Mouse (Mus musculus) CH12.LX (cell line): ENCODE results near the gene Pias1. TPM values are rescaled to one million over a fixed set of nuclear protein-coding genes. Genes with fewer than 3 reads are reported as not detected.

Experiments
- DNase-seq: peaks from one replicate; pipeline ENCODE4 v3.0.0-alpha.2; 2013; ENCODE audit errors: extremely low read depth
- H3K27ac ChIP-seq: 2 replicates; pipeline ENCODE4 v1.5.1; 2012; ENCODE audit warnings: low read depth, mild to moderate bottlenecking, control low read depth, moderate library complexity; ENCODE audit not compliant: insufficient read depth
- H3K27me3 ChIP-seq: replicated peaks from 2 replicates; pipeline ENCODE3; 2012; ENCODE audit warnings: inconsistent platforms
- H3K36me3 ChIP-seq, 2 experiments: replicated peaks in 1 of 2; 2 replicates each; pipeline versions ENCODE3 to v1.6.1; 2012; ENCODE audit warnings: inconsistent platforms in 1 of 2, low read length in 1 of 2, mild to moderate bottlenecking in 1 of 2, mixed read lengths in 1 of 2, moderate library complexity in 1 of 2; ENCODE audit not compliant: control insufficient read depth in 1 of 2, insufficient read depth in 1 of 2
- H3K4me1 ChIP-seq, 2 experiments: 2 replicates each; pipeline ENCODE4 v1.6.1; 2012; ENCODE audit warnings: inconsistent platforms in 1 of 2, moderate library complexity in 1 of 2; ENCODE audit not compliant: insufficient read depth in 2 of 2, control insufficient read depth in 1 of 2
- H3K4me2 ChIP-seq: 2 replicates; pipeline ENCODE4 v1.6.1; 2012; ENCODE audit warnings: low read depth, mild to moderate bottlenecking, control low read depth; ENCODE audit not compliant: poor library complexity, insufficient read depth, severe bottlenecking
- H3K4me3 ChIP-seq, 3 experiments: fragments of 150-350 bp in 1 of 3; sonication (generic) in 1 of 3; replicated peaks in 1 of 3; 2 replicates each; pipeline versions ENCODE3 to v1.5.1; 2011 to 2012; ENCODE audit warnings: low read depth in 2 of 3, low read length in 2 of 3, mild to moderate bottlenecking in 2 of 3, moderate library complexity in 2 of 3, control low read depth in 1 of 3, improper control_type of control experiment in 1 of 3, inconsistent platforms in 1 of 3, mixed read lengths in 1 of 3; ENCODE audit not compliant: poor library complexity in 1 of 3
- H3K79me2 ChIP-seq: replicated peaks from 2 replicates; pipeline ENCODE4 v1.6.1; 2012; ENCODE audit warnings: mild to moderate bottlenecking, moderate library complexity; ENCODE audit not compliant: control insufficient read depth, poor library complexity, insufficient read depth, severe bottlenecking; ENCODE audit errors: extremely low read depth
- H3K9ac ChIP-seq: 2 replicates; pipeline ENCODE4 v1.6.1; 2012; ENCODE audit warnings: low read depth, mild to moderate bottlenecking, control low read depth, moderate library complexity; ENCODE audit not compliant: insufficient read depth
- H3K9me3 ChIP-seq: replicated peaks from 2 replicates; pipeline ENCODE3; 2012; ENCODE audit warnings: low read length, inconsistent platforms, mixed read lengths
- CHD1 ChIP-seq: IDR thresholded peaks from 2 replicates; pipeline ENCODE4 v1.6.1; 2012; ENCODE audit warnings: low read depth, low read length, improper control_type of control experiment, inconsistent platforms
- CHD2 ChIP-seq: IDR thresholded peaks from 2 replicates; pipeline ENCODE4 v1.6.1; 2011; ENCODE audit warnings: low read length, improper control_type of control experiment
- CTCF ChIP-seq, 2 experiments: IDR thresholded peaks in 1 of 2; conservative IDR thresholded peaks in 1 of 2; 2 replicates each; pipeline ENCODE4 v1.5.1; 2011 to 2012; ENCODE audit warnings: low read depth in 2 of 2, low read length in 2 of 2, improper control_type of control experiment in 1 of 2, inconsistent platforms in 1 of 2, mild to moderate bottlenecking in 1 of 2, moderate library complexity in 1 of 2
- EP300 ChIP-seq: IDR thresholded peaks from 2 replicates; pipeline ENCODE4 v1.6.1; 2011; ENCODE audit warnings: low read length, improper control_type of control experiment
- ETS1 ChIP-seq: conservative IDR thresholded peaks from 2 replicates; pipeline ENCODE4 v1.6.1; 2012; ENCODE audit warnings: low read depth, mild to moderate bottlenecking, inconsistent platforms, low read length, improper control_type of control experiment, moderate library complexity
- HCFC1 ChIP-seq: IDR thresholded peaks from 2 replicates; pipeline ENCODE4 v1.6.1; 2012; ENCODE audit warnings: low read depth, mild to moderate bottlenecking, inconsistent platforms, low read length, improper control_type of control experiment
- KAT2A ChIP-seq: IDR thresholded peaks from 2 replicates; pipeline ENCODE4 v1.6.1; 2012; ENCODE audit warnings: low read length, improper control_type of control experiment, inconsistent platforms; ENCODE audit not compliant: insufficient replicate concordance
- MAX ChIP-seq: IDR thresholded peaks from 2 replicates; pipeline ENCODE4 v1.6.1; 2011; ENCODE audit warnings: low read length, improper control_type of control experiment
- MAZ ChIP-seq: IDR thresholded peaks from 2 replicates; pipeline ENCODE4 v1.6.1; 2012; ENCODE audit warnings: low read depth, mild to moderate bottlenecking, inconsistent platforms, low read length, improper control_type of control experiment, moderate library complexity
- MEF2A ChIP-seq: IDR thresholded peaks from 2 replicates; pipeline ENCODE4 v1.6.1; 2014; ENCODE audit warnings: low read depth, mild to moderate bottlenecking, inconsistent platforms, low read length, improper control_type of control experiment, borderline replicate concordance
- NELFE ChIP-seq: IDR thresholded peaks from 2 replicates; pipeline ENCODE4 v1.6.1; 2011; ENCODE audit warnings: low read depth, low read length, improper control_type of control experiment
- NRF1 ChIP-seq: IDR thresholded peaks from 2 replicates; pipeline ENCODE4 v1.6.1; 2014; ENCODE audit warnings: low read depth, mild to moderate bottlenecking, inconsistent platforms, low read length, improper control_type of control experiment, moderate library complexity
- PAX5 ChIP-seq: IDR thresholded peaks from 2 replicates; pipeline ENCODE4 v1.6.1; 2012; ENCODE audit warnings: low read length, inconsistent platforms, mixed read lengths
- POLR2A ChIP-seq: IDR thresholded peaks from 2 replicates; pipeline ENCODE4 v1.6.1; 2011; ENCODE audit warnings: low read depth, mild to moderate bottlenecking, improper control_type of control experiment, low read length
- POLR2AphosphoS2 ChIP-seq: IDR thresholded peaks from 2 replicates; pipeline ENCODE4 v1.6.1; 2011; ENCODE audit warnings: low read depth, low read length, improper control_type of control experiment
- SMC3 ChIP-seq: IDR thresholded peaks from 2 replicates; pipeline ENCODE4 v1.6.1; 2011; ENCODE audit warnings: low read depth, low read length, improper control_type of control experiment
- UBTF ChIP-seq: IDR thresholded peaks from 2 replicates; pipeline ENCODE4 v1.6.1; 2012; ENCODE audit warnings: low read depth, mild to moderate bottlenecking, inconsistent platforms, low read length, improper control_type of control experiment, moderate library complexity
- ZC3H11A ChIP-seq: IDR thresholded peaks from 2 replicates; pipeline ENCODE4 v1.6.1; 2012; ENCODE audit warnings: low read depth, mild to moderate bottlenecking, inconsistent platforms, low read length, improper control_type of control experiment
- ZKSCAN1 ChIP-seq: IDR thresholded peaks from 2 replicates; pipeline ENCODE4 v1.6.1; 2012; ENCODE audit warnings: low read depth, inconsistent platforms, low read length, improper control_type of control experiment, borderline replicate concordance
- ZNF384 ChIP-seq: IDR thresholded peaks from 2 replicates; pipeline ENCODE4 v1.6.1; 2012; ENCODE audit warnings: low read depth, low read length, improper control_type of control experiment, inconsistent platforms
- dilution Hi-C: fragments of 300-500 bp; cut with MboI; formaldehyde crosslinking; loops from 2 replicates; pipeline ENCODE4 v1.14.3; 2020; ENCODE audit warnings: low sequenced_read_pairs; ENCODE audit not compliant: extremely low pct_unique_long_range_greater_than_20kb, extremely low pct_ligation_motif_present
- in situ Hi-C: fragments of 300-500 bp; cut with MboI; formaldehyde crosslinking; loops from 3 replicates; pipeline ENCODE4 v1.14.3; 2019; ENCODE audit warnings: low sequenced_read_pairs, low pct_ligation_motif_present, low pct_unique_long_range_greater_than_20kb, mixed read lengths
- polyA plus RNA-seq: library from polyadenylated mRNA; unstranded; fragments of >175 nt; gene quantifications from 2 replicates; pipeline ENCODE4 v1.2.1, GENCODE M21; 2012; ENCODE audit warnings: low read depth; ENCODE audit not compliant: insufficient read length
- total RNA-seq, 2 experiments: library from RNA; depleted of rRNA; stranded (reverse); fragments of 300-350 nt in 1 of 2; fragments of >200 nt in 1 of 2; gene quantifications; 2 replicates each; pipeline ENCODE4 v1.2.3; 2012 to 2014

Pias1 gene
- total and polyA plus RNA-seq, 3 experiments = 8.0 to 22.7 (median 11.9) TPM

DNA sequence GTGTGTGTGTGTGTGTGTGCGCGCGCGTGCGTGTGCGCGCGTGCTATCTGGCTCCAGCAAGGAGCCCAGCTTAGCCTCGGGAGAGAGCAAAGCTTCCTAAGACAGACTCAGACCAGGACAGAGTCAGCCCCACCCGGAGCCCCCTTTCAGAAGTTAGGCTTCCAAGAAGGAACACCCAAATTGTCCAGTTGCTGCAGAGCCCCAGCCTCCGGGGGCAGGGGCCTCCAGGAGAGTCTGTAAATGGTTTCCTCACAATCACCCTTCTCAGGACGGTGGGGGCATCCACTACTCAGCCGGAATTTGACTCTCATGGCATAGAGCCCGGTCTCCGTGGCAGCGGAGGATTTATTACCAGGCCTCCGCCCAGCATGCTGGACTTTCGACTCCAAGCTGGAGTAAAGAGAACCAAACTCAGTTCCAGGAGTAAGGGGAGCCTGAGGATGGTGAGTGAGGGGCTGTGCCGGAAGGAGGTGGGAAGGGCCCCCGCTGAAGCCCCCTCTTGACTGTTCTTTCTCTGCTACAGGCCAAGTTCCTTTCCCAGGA is 129.9 kb downstream of the Pias1 start, which contains the start of gene Calml4:
Calml4 (plus strand) TSS at position 362 of the 543 bp plus-strand sequence.
- Histone ChIP-seq H3K4me2 (no peak within 1 kb of the TSS), H3K9ac (no peak within 1 kb of the TSS), H3K9me3 (no peaks in the 10 kb centered on the region), H3K4me3 (no peak within 1 kb of the TSS), H3K36me3 (no peaks in the 10 kb centered on the region), H3K27me3 (no peaks in the 10 kb centered on the region), H3K79me2 (no peaks in the 10 kb centered on the region), H3K27ac (no peak within 1 kb of the TSS), H3K4me1 (0 out of 4 replicates have a peak, but pooled peaks cover 0 to 2% of the 10 kb centered on the region in 2 experiments)
- TF ChIP-seq NELFE (no peak), ETS1 (no peak), PAX5 (no peak), EP300 (no peak), MEF2A (no peak), UBTF (no peak), SMC3 (no peak), CHD1 (no peak)
- DNase-seq = no peak
- in situ Hi-C loops = no loop called here
- dilution Hi-C loops = no loop called here

DNA sequence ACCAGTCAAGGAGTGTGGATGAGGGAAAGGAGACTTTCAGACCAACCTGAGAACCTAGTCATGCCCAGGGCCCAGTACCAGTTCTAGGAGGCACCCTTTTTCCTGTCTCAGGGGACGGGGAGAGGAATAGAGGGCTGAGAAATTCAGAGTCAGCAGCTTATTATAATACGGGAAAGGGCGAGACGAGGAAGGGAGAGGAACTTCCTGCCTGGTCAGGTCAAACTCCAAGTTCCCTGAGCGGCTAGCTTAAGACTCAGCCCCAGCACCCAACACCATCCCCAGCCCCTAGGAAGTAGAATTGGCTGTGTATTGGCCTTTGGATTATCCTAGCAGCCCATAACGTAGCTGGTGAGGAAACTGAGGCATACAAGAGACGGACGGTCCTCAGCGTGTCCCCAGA is 130.5 kb downstream of the Pias1 start:
- Histone ChIP-seq H3K4me1 (0 out of 4 replicates have a peak, but pooled peaks cover 0 to 2% of the 10 kb centered on the region in 2 experiments), H3K36me3 (peaks cover 0 to 2% of the 10 kb centered on the region in 2 experiments), H3K27me3 (no peaks in the 10 kb centered on the region), H3K4me2 (no peak overlapping the region), H3K9me3 (no peaks in the 10 kb centered on the region), H3K4me3 (no peak overlapping the region), H3K79me2 (no peaks in the 10 kb centered on the region), H3K9ac (no peak overlapping the region), H3K27ac (no peak overlapping the region)
- dilution Hi-C loops = no loop called here
- TF ChIP-seq UBTF (no peak), CHD2 (no peak), PAX5 (no peak), CTCF (conservative IDR thresholded peaks at IDR 0.05 in 1 of 2, IDR thresholded peaks at IDR 0.05 in 1 of 2; ENCODE audit: low read depth in 2 of 2, low read length in 2 of 2) (no peak), ZNF384 (no peak), HCFC1 (no peak), MAX (no peak), ZC3H11A (no peak), MAZ (no peak), NRF1 (no peak), POLR2AphosphoS2 (no peak), KAT2A (no peak), SMC3 (no peak), ZKSCAN1 (no peak), NELFE (no peak), POLR2A (no peak), ETS1 (no peak)
- in situ Hi-C loops = no loop called here
- no peak for DNase-seq
